Mouse (Mus musculus) heart, adult 2 months (tissue): ENCODE results near the gene D630003M21Rik. TPM values are rescaled to one million over a fixed set of nuclear protein-coding genes. Genes with fewer than 3 reads are reported as not detected.

Experiments used
- DNase-seq, 2 experiments: peaks; one replicate each; pipeline ENCODE4 v3.0.0; 2021
- H3K27ac ChIP-seq: fragments of 200-600 bp; 2 replicates; pipeline ENCODE4 v1.8.1; 2022
- H3K27me3 ChIP-seq: fragments of 200-500 bp; 2 replicates; pipeline ENCODE4 v1.6.1; 2012; ENCODE audit warnings: mild to moderate bottlenecking, low read length, inconsistent platforms, mixed read lengths; ENCODE audit not compliant: control insufficient read depth, insufficient read depth
- H3K36me3 ChIP-seq: fragments of 200-500 bp; 2 replicates; pipeline ENCODE4 v1.6.1; 2012; ENCODE audit warnings: low read length, inconsistent platforms; ENCODE audit not compliant: control insufficient read depth, insufficient read depth
- H3K4me1 ChIP-seq: fragments of 200-500 bp; 2 replicates; pipeline ENCODE4 v1.6.1; 2011; ENCODE audit warnings: low read length; ENCODE audit not compliant: control insufficient read depth, insufficient read depth
- H3K4me3 ChIP-seq: fragments of 200-600 bp; 2 replicates; pipeline ENCODE4 v1.8.1; 2022
- H3K79me2 ChIP-seq: fragments of 200-500 bp; replicated peaks from 2 replicates; pipeline ENCODE4 v1.6.1; 2012; ENCODE audit warnings: mild to moderate bottlenecking, inconsistent platforms, low read length, moderate library complexity, mixed read lengths; ENCODE audit not compliant: control insufficient read depth, insufficient read depth
- H3K9ac ChIP-seq: fragments of 200-500 bp; 2 replicates; pipeline ENCODE4 v1.6.1; 2012; ENCODE audit warnings: low read depth, mild to moderate bottlenecking, control low read depth, inconsistent platforms, low read length, mixed read lengths
- CTCF ChIP-seq: fragments of 200-600 bp; IDR thresholded peaks from 2 replicates; pipeline ENCODE4 v1.8.1; 2022; ENCODE audit warnings: antibody characterized with exemption, mild to moderate bottlenecking, moderate library complexity
- EP300 ChIP-seq: fragments of 200-500 bp; IDR thresholded peaks from 2 replicates; pipeline ENCODE4 v1.6.1; 2011; ENCODE audit warnings: low read depth, low read length, control low read depth; ENCODE audit not compliant: insufficient read depth
- POLR2A ChIP-seq: fragments of 200-500 bp; IDR thresholded peaks from 2 replicates; pipeline ENCODE4 v1.6.1; 2011; ENCODE audit warnings: mild to moderate bottlenecking, low read depth, low read length, control low read depth; ENCODE audit not compliant: insufficient read depth
- WGBS: fragments of 180-500 bp; shearing (Covaris S2); methylation state at CpG from one replicate; pipeline ENCODE4 v1.1.7; 2018; 5-methylcytosine and 5-hydroxymethylcytosine counted together
- intact Hi-C: fragments of 180-260 bp; cut with DNase I; formaldehyde crosslinking; loops from one replicate; pipeline ENCODE4 v1.15.1; 2025
- polyA plus RNA-seq: library from polyadenylated mRNA; depleted of rRNA; stranded (reverse); fragments of >200 nt; gene quantifications from 2 replicates; pipeline ENCODE4 v1.2.3, GENCODE M21; 2012
- total RNA-seq, 2 experiments: library from RNA; stranded (reverse); gene quantifications; 2 replicates each; pipeline ENCODE4 v1.2.3; 2021

Gene D630003M21Rik
- total and polyA plus RNA-seq, 3 experiments: 4.6 to 6.7 (median 6.6) TPM

- no peak overlapping the region for H3K4me3 ChIP-seq
- H3K9ac ChIP-seq: no peak overlapping the region
- intact Hi-C loops: no loop called here
Measured at GRCm38 (mm10) chr2:158210958-158211357, 18.1 kb downstream of the D630003M21Rik start.

GRCm38 (mm10) chr2:158210503-158210902, 18.5 kb downstream of the D630003M21Rik start:
- intact Hi-C loops: no loop called here
- no peak for DNase-seq
- H3K4me1 ChIP-seq: peaks cover 4% of the 10 kb centered on the region; the same call in 1 of the 2 replicates
- no peak overlapping the region for H3K27ac ChIP-seq
- no peaks in the 10 kb centered on the region for H3K36me3 ChIP-seq
- no peak overlapping the region for H3K4me3 ChIP-seq
- 42% methylated on average over 4 of the region's 4 CpGs for WGBS
- no peak overlapping the region for H3K9ac ChIP-seq
- H3K79me2 ChIP-seq: no peaks in the 10 kb centered on the region
- TF ChIP-seq CTCF (peak; percentile 59), EP300 (no peak)
- H3K27me3 ChIP-seq: no peaks in the 10 kb centered on the region

More at GRCm38 (mm10) chr2:158210958-158211357, 18.1 kb downstream of the D630003M21Rik start:
- Histone ChIP-seq H3K4me1 (peaks cover 4% of the 10 kb centered on the region; the same call in 1 of the 2 replicates), H3K79me2 (no peaks in the 10 kb centered on the region), H3K27me3 (no peaks in the 10 kb centered on the region), H3K36me3 (no peaks in the 10 kb centered on the region), H3K27ac (no peak overlapping the region)
- TF ChIP-seq EP300 (no peak), CTCF (no peak)
- WGBS: 43% methylated on average over 10 of the region's 10 CpGs
- no peak for DNase-seq

- WGBS: 58% methylated on average over 9 of the region's 9 CpGs
- intact Hi-C loops: loop anchor here (2.0 to 10.0 kb wide), 2 partner anchors 49 to 575 kb away; partner anchors contain the start of gene Bpi
- Histone ChIP-seq H3K27me3 (no peaks in the 10 kb centered on the region), H3K9ac (no peak overlapping the region), H3K27ac (no peak overlapping the region), H3K36me3 (no peaks in the 10 kb centered on the region), H3K4me1 (peaks cover 1% of the 10 kb centered on the region; the same call in 1 of the 2 replicates), H3K4me3 (no peak overlapping the region), H3K79me2 (no peaks in the 10 kb centered on the region)
- TF ChIP-seq EP300 (no peak), POLR2A (no peak), CTCF (no peak)
- DNase-seq: no peak
Measured at GRCm38 (mm10) chr2:158209776-158210175, 19.2 kb downstream of the D630003M21Rik start.

GRCm38 (mm10) chr2:158207848-158208247, 21.2 kb downstream of the D630003M21Rik start:
- TF ChIP-seq POLR2A (no peak), CTCF (peak; percentile 95), EP300 (peak; percentile 86)
- Histone ChIP-seq H3K27ac (no peak overlapping the region), H3K9ac (no peak overlapping the region), H3K4me3 (no peak overlapping the region), H3K36me3 (no peaks in the 10 kb centered on the region), H3K27me3 (no peaks in the 10 kb centered on the region), H3K4me1 (peaks cover 1% of the 10 kb centered on the region; the same call in 1 of the 2 replicates), H3K79me2 (no peaks in the 10 kb centered on the region)
- 7% methylated on average over 12 of the region's 12 CpGs for WGBS
- peak; percentile 65 to 80 for DNase-seq
- intact Hi-C loops: loop anchor here (1.0 to 10.0 kb wide), 3 partner anchors 51 to 573 kb away; partner anchors contain the start of gene Bpi

GRCm38 (mm10) chr2:158204114-158204513, 24.9 kb downstream of the D630003M21Rik start:
- Histone ChIP-seq H3K27me3 (no peaks in the 10 kb centered on the region), H3K79me2 (no peaks in the 10 kb centered on the region), H3K36me3 (no peaks in the 10 kb centered on the region), H3K9ac (no peak overlapping the region), H3K27ac (no peak overlapping the region), H3K4me3 (no peak overlapping the region), H3K4me1 (peaks cover 1% of the 10 kb centered on the region; the same call in 1 of the 2 replicates)
- intact Hi-C loops: loop anchor here (1.0 to 10.0 kb wide), 6 partner anchors 57 to 599 kb away; partner anchors contain the start of gene Tgm2
- TF ChIP-seq EP300 (peak; percentile 72), POLR2A (no peak), CTCF (peak; percentile 98)
- peak; percentile 77 to 88 for DNase-seq
- 11% methylated on average over 7 of the region's 7 CpGs for WGBS

- Histone ChIP-seq H3K27ac (no peak overlapping the region), H3K9ac (no peak overlapping the region), H3K4me1 (peaks cover 1% of the 10 kb centered on the region; the same call in 1 of the 2 replicates), H3K27me3 (no peaks in the 10 kb centered on the region), H3K4me3 (no peak overlapping the region), H3K79me2 (no peaks in the 10 kb centered on the region), H3K36me3 (no peaks in the 10 kb centered on the region)
- intact Hi-C loops: loop anchor here (1.0 to 10.0 kb wide), 6 partner anchors 57 to 598 kb away; partner anchors contain the start of gene Tgm2
- 92% methylated on average over 4 of the region's 4 CpGs for WGBS
- TF ChIP-seq POLR2A (no peak), CTCF (no peak), EP300 (no peak)
- DNase-seq: no peak
Measured at GRCm38 (mm10) chr2:158203686-158204085, 25.3 kb downstream of the D630003M21Rik start.
